Mouse (Mus musculus) layer of hippocampus, adult 9-11 months (tissue): ENCODE measurements at regions not wholly inside any gene's neighbourhood (a gene's known extent, or its start where the extent isn't known, plus 50 kb on each side); places are given as distances from the start of the nearest gene placed in this dataset.

Source experiments
- DNase-seq: peaks from one replicate; pipeline ENCODE4 v3.0.0; 2022

GRCm38 (mm10) chr13:10527251-10527650 is 166.6 kb upstream of the Chrm3 start:
- DNase-seq, result peak; percentile 56

GRCm38 (mm10) chr13:10526470-10527207 is 166.0 kb upstream of the Chrm3 start:
- no peak for DNase-seq

GRCm38 (mm10) chr13:10504211-10504610 is 143.6 kb upstream of the Chrm3 start:
- no peak for DNase-seq

GRCm38 (mm10) chr13:10455323-10455722 is 94.7 kb upstream of the Chrm3 start:
- no peak for DNase-seq

- DNase-seq, result no peak
These were observed 94.0 kb upstream of the Chrm3 start for GRCm38 (mm10) chr13:10454667-10455066.

- DNase-seq, result peak; percentile 5
These were observed 90.4 kb upstream of the Chrm3 start for GRCm38 (mm10) chr13:10451057-10451456.

GRCm38 (mm10) chr13:10449502-10449901 is 88.9 kb upstream of the Chrm3 start:
- no peak for DNase-seq

GRCm38 (mm10) chr13:10447806-10448205 is 87.2 kb upstream of the Chrm3 start:
- no peak for DNase-seq

GRCm38 (mm10) chr13:10445679-10446078 is 85.0 kb upstream of the Chrm3 start:
- DNase-seq, result no peak
